ENCODE assay signal across 12 mouse cellular contexts in the genomic region with DNA sequence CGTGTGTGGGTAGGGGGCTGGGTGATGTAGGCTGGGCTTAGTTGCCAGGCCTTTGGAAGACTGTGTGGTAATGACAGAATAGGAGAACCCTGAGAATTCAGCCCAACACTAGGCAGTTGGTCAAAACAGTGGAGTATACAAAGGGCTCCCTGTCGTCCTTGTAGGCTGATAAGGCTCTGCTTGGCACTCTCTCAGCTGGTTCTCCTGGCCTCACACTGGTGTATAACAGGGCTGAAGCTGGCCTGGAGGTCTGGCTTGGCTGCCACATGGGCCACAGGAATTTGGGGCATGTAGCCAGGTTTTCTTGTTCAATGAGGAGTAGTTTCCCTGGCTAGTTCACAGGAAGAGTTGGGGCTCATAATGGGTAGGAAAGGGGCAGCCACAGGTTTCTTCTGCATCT. TPM values are rescaled to one million over a fixed set of nuclear protein-coding genes. Genes with fewer than 3 reads are reported as not detected.
A peak's percentile ranks its signal among the peaks of the same experiment; 100 is the strongest.
DNase-seq lines count a peak whose midpoint lies in the region; ATAC-seq and TF ChIP-seq lines count a peak whose summit lies in the region.
"Had no signal": no experiment of that assay in that cellular context is flagged by ENCODE, and none has a peak within 500 bp of the region (broad histone marks: within the 10 kb centered on the region; RNA-seq: fewer than 3 reads in every experiment).

No protein-coding gene starts in this region.

- H3K4me3 ChIP-seq in hindbrain, embryonic 15.5 days: peak overlapping the region; percentile 81
- H3K4me3 ChIP-seq in stomach, postnatal 0 days (ENCODE audit: low read depth, low read length): no peak overlapping the region
- H3K4me3 ChIP-seq: liver, embryonic 13.5 days had no signal

- peaks cover 30% of the 10 kb centered on the region for H3K36me3 ChIP-seq in hindbrain, embryonic 15.5 days
- H3K36me3 ChIP-seq in stomach, postnatal 0 days (ENCODE audit: control insufficient read depth, insufficient read depth, low read length): no peaks in the 10 kb centered on the region
- H3K36me3 ChIP-seq: liver, embryonic 13.5 days had no signal

- H3K27me3 ChIP-seq in hindbrain, embryonic 15.5 days: no peaks in the 10 kb centered on the region
- no peaks in the 10 kb centered on the region for H3K27me3 ChIP-seq in stomach, postnatal 0 days (ENCODE audit: control insufficient read depth, insufficient read depth, low read length)

- no peak for TF ChIP-seq CTCF in stomach, postnatal 0 days (IDR thresholded peaks at IDR 0.05; ENCODE audit: low read depth)

- 33% methylated on average over 2 of the region's 2 CpGs for WGBS in hindbrain, embryonic 15.5 days
- whole genome bisulfite sequencing in stomach, postnatal 0 days: 73% methylated on average over 2 of the region's 2 CpGs

- TF ChIP-seq EP300 in stomach, postnatal 0 days (optimal IDR thresholded peaks at IDR 0.05): no peak

- no peaks in the 10 kb centered on the region for H3K9me3 ChIP-seq in hindbrain, embryonic 15.5 days
- H3K9me3 ChIP-seq in stomach, postnatal 0 days (ENCODE audit: control insufficient read depth, low read length): no peaks in the 10 kb centered on the region
- H3K9me3 ChIP-seq: embryonic facial prominence, embryonic 15.5 days; liver, embryonic 13.5 days had no signal

- H3K4me2 ChIP-seq in hindbrain, embryonic 15.5 days: peak overlapping the region; percentile 78
- no peak overlapping the region for H3K4me2 ChIP-seq in stomach, postnatal 0 days (replicated peaks; ENCODE audit: low read depth)
- H3K4me2 ChIP-seq: liver, embryonic 13.5 days had no signal

- peak; percentile 22 for DNase-seq in adrenal gland, postnatal 10 days
- DNase-seq in adrenal gland, adult 8-10 months: no peak
- peak; percentile 74 to 82 for DNase-seq in right cerebral cortex, postnatal 10 days (ENCODE audit: low spot score in 2 of 2)
- no peak for DNase-seq in right cerebral cortex, postnatal 4 days
- no peak for DNase-seq in stomach, postnatal 0 days (ENCODE audit: low spot score)
- DNase-seq in frontal cortex, adult 2 months (ENCODE audit: extremely low spot score in 1 of 2, low spot score in 1 of 2): no peak
- DNase-seq in frontal cortex, postnatal 10 days (ENCODE audit: low spot score in 2 of 2): no peak
- DNase-seq: liver, embryonic 13.5 days had no signal

- peak overlapping the region; percentile 90; the same call in 1 of the 2 replicates for H3K9ac ChIP-seq in hindbrain, embryonic 15.5 days
- H3K9ac ChIP-seq in stomach, postnatal 0 days (ENCODE audit: low read length): no peak overlapping the region
- H3K9ac ChIP-seq: embryonic facial prominence, embryonic 15.5 days; liver, embryonic 13.5 days had no signal

- H3K4me1 ChIP-seq in hindbrain, embryonic 15.5 days (replicated peaks): peaks cover 49% of the 10 kb centered on the region
- H3K4me1 ChIP-seq in stomach, postnatal 0 days (replicated peaks; ENCODE audit: control insufficient read depth, insufficient read depth): no peaks in the 10 kb centered on the region
- H3K4me1 ChIP-seq: liver, embryonic 13.5 days had no signal

- H3K27ac ChIP-seq in hindbrain, embryonic 15.5 days (replicated peaks): 0 out of 2 replicates have a peak overlapping the region, but pooled peaks have one; percentile 85
- H3K27ac ChIP-seq in stomach, postnatal 0 days (replicated peaks): no peak overlapping the region
- H3K27ac ChIP-seq: embryonic facial prominence, embryonic 15.5 days; liver, embryonic 13.5 days had no signal

- ATAC-seq in hindbrain, embryonic 15.5 days (ENCODE audit: low FRiP score, low read depth): no peak
- ATAC-seq in stomach, postnatal 0 days (ENCODE audit: low FRiP score, low TSS enrichment): no peak
- ATAC-seq: intestine, postnatal 0 days had no signal

RNA-seq across cellular contexts. Expression of a gene that starts 2.0 kb away (rescaled TPM):
- total RNA-seq in adrenal gland, postnatal 10 days (2021): 1 to 10 TPM; 3.3 to 6.3 TPM
- 1 to 10 TPM; 1.1 to 3.2 (median 2.5) TPM for total RNA-seq in adrenal gland, adult 8-10 months (2022)
- 183 and 192 TPM in 2 replicates for polyA plus RNA-seq in hindbrain, embryonic 15.5 days (2015; fragmentation: Nextera tagmentation; extraction: Ambion mirVana)
- polyA plus RNA-seq in stomach, postnatal 0 days (2015; fragmentation: Nextera tagmentation; extraction: Ambion mirVana): 4.8 and 5.1 TPM in 2 replicates
- 60.6 and 64.0 TPM in 2 replicates for polyA plus RNA-seq in frontal cortex, adult 2 months (2012; rRNA removed)
- total RNA-seq: neutrophil, adult 5-6 weeks had no signal

Comparison
In these comparisons a context has a peak if more than half of its experiments do, and no peak if none do; other contexts are left out.
1. DNase-seq: peak in adrenal gland, postnatal 10 days (single experiment) and right cerebral cortex, postnatal 10 days (2 of 2); none in adrenal gland, adult 8-10 months (single experiment), right cerebral cortex, postnatal 4 days (single experiment), stomach, postnatal 0 days (single experiment), frontal cortex, adult 2 months (0 of 2) and frontal cortex, postnatal 10 days (0 of 2).
2. RNA of a gene that starts 2.0 kb away (polyA plus RNA-seq): 183 to 192 TPM in hindbrain, embryonic 15.5 days and 60.6 to 64.0 TPM in frontal cortex, adult 2 months; 4.8 to 5.1 TPM in stomach, postnatal 0 days; every median in the first group is over 10 times any median in the second.